Mouse (Mus musculus) retina, postnatal 1 day (tissue): ENCODE measurements around the gene Epas1.

Experiments used
- DNase-seq: peaks from one replicate; pipeline ENCODE4 v3.0.0-alpha.2; 2012

Epas1 gene

GRCm38 (mm10) chr17:86753130-86753821, at the start of gene Epas1:
TSS of gene Epas1 (plus strand) at chr17:86753700.
- peak; percentile 92 for DNase-seq

- no peak for DNase-seq
Observed at GRCm38 (mm10) chr17:86705236-86705635, 48.3 kb upstream of the Epas1 start.

DNA sequence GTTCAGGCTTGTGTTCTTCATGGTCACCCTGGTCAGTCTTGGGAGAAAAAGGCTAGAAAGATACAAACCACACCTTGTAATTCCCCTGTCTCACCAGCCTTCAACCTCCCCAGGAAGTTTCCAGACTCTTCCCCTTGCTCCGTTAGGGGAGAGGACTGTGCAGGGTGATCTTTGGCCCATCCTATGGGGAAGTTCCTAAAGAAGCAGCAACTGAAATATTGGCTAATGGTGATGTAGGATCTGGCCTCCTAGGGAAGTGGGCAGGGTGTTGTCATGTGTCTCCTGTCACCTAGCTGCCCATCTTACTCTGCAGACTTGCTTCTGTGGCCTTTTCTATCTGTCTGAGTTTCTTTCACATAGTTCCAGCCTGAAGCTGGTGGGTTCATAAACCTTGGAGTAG, 47.0 kb upstream of the Epas1 start:
- DNase-seq: no peak

DNA sequence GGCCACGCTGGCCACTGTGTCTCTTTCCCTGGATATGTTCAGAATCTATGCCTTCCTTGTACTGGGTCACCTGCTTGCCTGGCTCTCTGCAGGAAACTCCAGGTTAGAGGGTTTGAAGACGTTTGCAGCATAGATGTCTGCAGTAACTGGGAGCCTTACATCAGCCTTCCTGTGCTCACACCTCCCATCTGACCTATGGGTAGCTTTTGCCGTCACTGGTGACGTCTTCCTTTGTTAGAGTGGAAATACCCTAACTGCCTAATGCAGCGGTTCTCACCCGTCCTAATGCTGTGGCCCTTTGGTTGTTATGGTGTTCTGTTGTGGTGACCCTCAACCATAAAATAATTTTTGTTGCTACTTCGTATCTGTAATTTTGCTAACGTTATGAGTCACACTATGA, 43.7 kb upstream of the Epas1 start:
- DNase-seq: no peak

- no peak for DNase-seq
Observed at GRCm38 (mm10) chr17:86710379-86710778, 43.1 kb upstream of the Epas1 start.

GRCm38 (mm10) chr17:86711949-86712348, 41.6 kb upstream of the Epas1 start:
- DNase-seq: no peak

DNA sequence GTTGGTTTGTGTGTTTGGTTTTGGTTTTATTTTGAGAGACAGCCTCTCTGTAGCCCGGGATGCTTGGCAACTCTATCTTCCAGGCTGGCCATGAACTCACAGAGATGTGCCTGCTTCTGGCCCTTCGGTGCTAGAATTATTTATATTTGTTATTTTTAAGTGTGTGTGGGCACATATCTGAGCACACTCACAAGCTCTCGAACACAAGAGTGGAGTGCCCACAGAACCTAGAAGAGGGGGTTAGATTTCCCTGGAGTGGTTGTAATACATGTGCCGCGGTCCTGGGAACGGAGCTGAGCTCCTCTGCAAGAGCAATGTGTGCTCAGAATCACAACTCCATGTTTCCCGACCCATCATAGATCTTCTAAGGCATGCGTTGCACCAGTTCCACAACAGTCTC, 40.9 kb upstream of the Epas1 start:
- DNase-seq: no peak

GRCm38 (mm10) chr17:86713591-86713990, 39.9 kb upstream of the Epas1 start:
- no peak for DNase-seq

DNA sequence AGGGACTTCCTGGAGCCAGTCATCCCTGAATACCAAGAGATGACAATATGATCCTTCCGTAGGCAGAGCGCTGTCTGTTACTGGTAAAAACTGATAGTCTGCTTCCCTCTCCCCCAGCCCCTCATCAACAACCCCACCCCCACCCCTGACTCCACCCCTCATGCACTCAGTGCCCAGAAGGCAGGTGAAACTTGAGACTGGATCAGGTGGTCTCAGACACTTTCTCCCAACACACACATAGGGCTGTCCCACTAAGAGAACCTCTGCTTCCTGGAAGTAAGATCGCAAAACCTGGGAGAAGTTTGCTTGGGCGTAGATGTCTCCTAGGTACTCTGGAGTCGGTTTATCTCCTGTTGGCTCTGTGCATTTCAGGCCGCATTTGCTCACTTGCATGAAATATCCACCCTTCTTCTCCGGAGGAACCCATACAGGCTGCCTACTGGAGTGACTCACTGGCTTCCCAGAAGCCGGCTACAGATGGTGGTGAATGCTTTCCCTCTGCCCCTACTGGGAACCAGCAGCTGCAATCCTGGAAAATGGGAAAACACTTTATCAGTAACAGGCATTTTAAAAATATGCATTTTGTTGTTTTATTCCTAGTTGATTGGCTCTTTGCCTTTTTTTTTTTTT, 28.6 kb upstream of the Epas1 start:
- no peak for DNase-seq

DNA sequence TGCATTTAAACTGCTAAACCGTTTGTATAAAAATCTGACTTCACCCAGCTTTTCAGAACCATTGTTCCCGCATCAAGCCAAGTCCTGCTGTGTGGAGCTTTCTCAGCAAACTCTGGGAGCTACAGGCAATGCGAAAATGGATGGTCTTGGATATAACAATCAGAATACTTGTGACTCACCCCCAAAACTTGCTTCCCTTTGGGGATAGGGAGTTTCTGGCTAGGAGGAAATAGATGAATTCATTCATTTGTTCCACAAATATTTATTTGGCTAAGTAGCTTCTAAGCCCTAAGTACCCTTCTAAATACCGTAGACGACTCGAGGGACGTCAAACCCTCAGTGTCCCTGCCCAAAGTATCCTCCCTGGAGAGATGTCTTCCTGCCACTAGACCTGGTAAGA, 27.0 kb upstream of the Epas1 start:
- no peak for DNase-seq

DNA sequence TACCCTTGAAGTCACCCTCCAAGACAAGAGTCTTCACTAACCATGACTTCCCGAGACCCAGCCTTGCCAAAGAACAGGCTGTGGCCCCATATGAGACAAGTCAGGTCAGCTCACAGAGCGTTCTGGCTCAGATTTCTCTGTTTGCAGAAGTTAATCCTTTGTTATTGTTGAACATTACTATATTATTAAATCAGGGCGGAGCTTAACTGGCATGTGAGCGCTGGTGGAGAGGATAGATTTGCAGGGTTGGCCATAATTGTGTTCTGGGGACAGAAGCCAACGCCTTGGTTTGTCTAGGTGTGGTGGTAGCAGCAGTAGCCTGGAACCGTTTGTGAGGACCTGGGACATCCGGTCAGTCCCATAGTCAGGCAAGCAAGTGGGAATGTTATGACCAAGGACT, 26.5 kb upstream of the Epas1 start:
- no peak for DNase-seq

DNA sequence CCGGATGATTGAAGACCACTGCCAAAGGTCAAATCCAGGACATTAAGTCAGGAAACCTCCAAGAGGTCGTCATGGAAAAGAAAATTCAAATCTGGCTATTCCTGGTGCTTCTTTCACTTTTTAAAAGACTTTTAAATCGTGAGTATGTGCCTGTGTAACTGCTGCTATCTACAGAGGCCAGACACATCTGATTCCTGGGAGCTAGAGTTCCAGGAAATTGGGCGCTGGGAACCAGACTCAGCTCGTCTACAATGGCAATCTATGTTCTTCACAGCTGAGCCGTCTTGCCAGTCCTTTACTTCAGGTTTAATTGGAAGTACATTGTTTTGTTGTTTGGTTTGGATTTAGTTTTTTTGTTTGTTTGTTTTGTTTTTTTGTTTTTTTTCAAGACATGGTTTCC, 22.2 kb upstream of the Epas1 start:
- no peak for DNase-seq

- peak; percentile 86 for DNase-seq
Observed at GRCm38 (mm10) chr17:86732024-86732423, 21.5 kb upstream of the Epas1 start.

DNA sequence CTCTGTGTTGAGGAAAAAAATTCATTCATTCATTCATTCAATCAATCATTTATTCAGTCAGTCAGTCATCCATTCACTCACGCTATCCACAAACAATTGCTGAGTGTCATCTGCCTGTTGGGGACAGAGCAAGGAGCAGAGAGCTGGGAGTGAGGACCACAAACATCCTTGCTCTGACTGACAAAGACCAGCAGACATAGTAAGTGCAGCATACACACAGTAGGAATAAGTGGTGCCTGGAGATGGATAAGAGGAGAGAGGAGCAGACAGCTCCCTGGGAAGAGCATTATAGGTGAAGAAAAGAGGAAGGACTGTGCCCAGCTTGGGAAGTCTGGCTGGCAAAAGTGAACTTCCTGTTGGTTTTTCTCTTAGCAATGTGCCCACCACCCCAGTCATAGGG, 21.0 kb upstream of the Epas1 start:
- no peak for DNase-seq

GRCm38 (mm10) chr17:86733644-86734043, 19.9 kb upstream of the Epas1 start:
- DNase-seq: no peak

GRCm38 (mm10) chr17:86738477-86738876, 15.0 kb upstream of the Epas1 start:
- DNase-seq: no peak

DNA sequence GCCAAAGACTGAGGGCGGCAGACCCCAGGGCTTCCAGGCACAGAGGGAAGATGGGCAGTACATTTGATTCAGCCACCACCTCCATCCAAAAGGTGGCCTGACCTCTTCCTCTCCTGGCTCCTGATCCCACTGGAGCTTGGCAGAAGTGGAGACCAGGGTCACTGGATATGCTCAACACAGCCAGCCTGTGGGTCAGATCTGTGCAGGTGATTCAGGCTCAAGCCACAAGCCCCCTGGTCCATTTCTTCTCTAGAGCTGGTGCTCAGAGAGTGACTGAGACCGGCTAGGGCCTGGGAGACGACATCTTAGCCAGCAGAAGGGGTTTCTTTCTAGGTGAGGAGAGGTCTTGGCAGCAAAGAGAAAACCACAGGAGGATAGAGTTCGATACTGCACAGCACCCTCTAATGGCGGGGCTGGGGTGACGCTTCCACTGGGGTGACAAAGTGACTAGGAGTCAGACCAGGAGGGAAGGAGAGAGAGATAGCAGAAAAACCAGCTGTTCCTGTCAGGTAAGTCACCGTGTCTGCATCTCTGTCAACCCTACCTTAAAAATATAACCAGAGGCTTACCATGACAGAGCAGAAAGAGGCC, 10.1 kb upstream of the Epas1 start:
- no peak for DNase-seq

DNA sequence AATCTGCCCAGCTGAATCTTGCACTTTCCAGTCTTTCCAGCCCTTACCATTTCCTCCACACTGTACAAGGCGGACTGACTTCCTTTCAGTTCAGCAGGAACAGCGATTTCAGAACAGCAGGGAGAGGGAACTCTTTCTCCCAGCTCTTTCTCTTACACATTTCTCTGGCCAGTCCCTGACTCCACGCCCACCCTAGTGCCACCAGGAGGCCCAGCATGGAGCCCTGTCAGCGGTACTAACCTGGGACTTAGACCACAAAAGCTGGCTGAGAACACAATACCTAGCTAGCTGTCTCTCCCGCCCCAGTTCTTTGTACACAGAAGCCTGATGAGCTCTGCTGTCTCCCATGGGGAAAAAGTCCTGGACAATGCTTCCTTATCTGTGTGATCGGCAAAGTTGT, 8.6 kb upstream of the Epas1 start:
- DNase-seq: no peak

GRCm38 (mm10) chr17:86751373-86751871, 2.1 kb upstream of the Epas1 start:
- DNase-seq: no peak

- DNase-seq: peak; percentile 55
Observed at GRCm38 (mm10) chr17:86753931-86754805, 668 bp downstream of the Epas1 start.

DNA sequence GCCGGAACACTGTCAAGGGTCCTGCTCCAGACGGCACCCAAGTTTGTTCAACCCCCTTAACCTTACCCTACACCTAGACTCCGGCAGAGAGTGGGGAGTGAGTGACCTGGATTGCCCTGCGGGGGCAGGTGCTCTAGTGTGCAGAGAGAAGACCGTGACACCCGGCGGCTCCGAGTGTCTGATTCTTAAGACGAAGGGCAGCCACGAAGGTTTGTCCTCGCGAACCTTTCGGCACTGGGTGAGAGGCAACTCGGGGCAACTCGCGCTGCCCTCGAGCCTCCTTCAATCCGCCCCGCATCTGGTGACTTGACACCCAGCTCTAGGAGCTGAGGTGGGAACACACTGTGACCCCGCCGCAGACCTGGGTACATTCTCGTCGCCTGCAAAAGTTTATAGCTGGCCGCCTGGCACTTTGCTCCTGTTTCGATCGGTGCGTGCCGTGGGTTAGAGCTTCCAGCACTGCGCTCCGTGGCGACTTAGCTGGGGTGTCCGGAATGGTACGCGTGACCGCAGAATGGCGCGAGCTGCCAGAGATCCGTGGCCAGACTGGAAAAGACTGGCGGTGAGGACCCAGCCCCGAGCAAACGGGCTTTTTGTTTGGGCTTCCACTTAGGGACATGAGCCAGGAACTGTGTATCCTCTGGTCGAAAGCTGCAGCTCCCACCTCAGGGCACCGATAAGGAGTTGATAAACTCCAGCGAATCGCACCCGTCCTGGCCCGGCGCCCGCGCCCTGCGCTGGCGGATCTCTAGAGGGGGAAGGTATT, 1.5 kb downstream of the Epas1 start:
- DNase-seq: peak; percentile 44

GRCm38 (mm10) chr17:86755581-86756195, 2.2 kb downstream of the Epas1 start:
- peak; percentile 41 for DNase-seq
